Mouse (Mus musculus): ENCODE data around the gene Hs3st3b1. TPM values are rescaled to one million over a fixed set of nuclear protein-coding genes. Genes with fewer than 3 reads are reported as not detected.
A peak's percentile ranks its signal among the peaks of the same experiment; 100 is the strongest.

Gene Hs3st3b1
- polyA plus RNA-seq, 1 experiment, result 9.6 TPM

DNA sequence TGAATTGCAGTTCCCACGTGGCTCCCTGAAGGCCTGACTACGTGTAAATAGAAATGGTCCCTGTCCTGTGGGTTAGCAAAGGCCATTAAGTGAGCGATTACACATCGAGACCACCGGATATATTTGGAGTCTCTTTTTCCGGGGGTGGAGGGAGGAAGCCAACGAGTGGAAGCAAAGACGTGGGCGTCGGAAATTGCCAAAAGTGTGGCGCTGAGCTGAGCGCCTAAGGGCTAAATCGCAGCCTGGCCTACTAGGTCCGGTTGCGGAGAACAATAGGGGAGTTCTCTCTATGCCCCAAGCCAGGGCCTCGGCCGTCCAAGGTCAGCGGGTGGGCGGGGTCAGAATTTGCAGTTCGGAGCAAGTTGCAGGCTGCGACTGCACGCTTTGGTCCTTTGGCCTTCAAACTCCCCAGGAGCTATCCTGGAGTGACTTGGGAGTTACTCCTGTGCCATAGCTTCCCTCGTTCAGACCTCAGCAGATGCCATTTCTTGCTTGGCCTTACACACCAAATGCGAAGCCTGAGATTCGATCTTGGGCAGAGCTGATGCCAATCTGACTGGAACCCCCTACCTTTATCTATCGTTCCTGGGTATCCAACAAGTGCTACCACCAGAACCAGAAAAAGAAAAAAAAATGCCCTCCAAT is 2.3 kb upstream of the Hs3st3b1 start:
- DNase-seq (ENCODE audit: low read depth in 1 of 2, low spot score in 2 of 2), result peak in 1 of 2 experiments; percentile 29
- peaks cover 9% of the 10 kb centered on the region for H3K27me3 ChIP-seq (ENCODE audit: control insufficient read depth, insufficient read depth, low read length)
- 9% methylated on average over 26 of the region's 26 CpGs for WGBS
- no peaks in the 10 kb centered on the region for H3K36me3 ChIP-seq (ENCODE audit: control insufficient read depth, insufficient read depth, low read length)
- peaks cover 15% of the 10 kb centered on the region for H3K4me1 ChIP-seq (ENCODE audit: control insufficient read depth, insufficient read depth, insufficient read length)
- TF ChIP-seq POLR2A (IDR thresholded peaks at IDR 0.05; ENCODE audit: low read depth, low read length), result no peak
- no peak for TF ChIP-seq CTCF (IDR thresholded peaks at IDR 0.05; ENCODE audit: extremely low read depth, insufficient read depth, insufficient read length, insufficient replicate concordance)
- H3K4me3 ChIP-seq (ENCODE audit: extremely low read depth, insufficient read depth, insufficient read length), result peak overlapping the region; percentile 38; the same call in 1 of the 2 replicates
- H3K27ac ChIP-seq (ENCODE audit: insufficient read depth, low read length), result no peak overlapping the region

- no peak for DNase-seq (ENCODE audit: low read depth in 1 of 2, low spot score in 2 of 2)
- WGBS, result 3% methylated on average over 29 of the region's 29 CpGs
Measured at GRCm38 (mm10) chr11:63923386-63923785, 1.3 kb upstream of the Hs3st3b1 start.

DNA sequence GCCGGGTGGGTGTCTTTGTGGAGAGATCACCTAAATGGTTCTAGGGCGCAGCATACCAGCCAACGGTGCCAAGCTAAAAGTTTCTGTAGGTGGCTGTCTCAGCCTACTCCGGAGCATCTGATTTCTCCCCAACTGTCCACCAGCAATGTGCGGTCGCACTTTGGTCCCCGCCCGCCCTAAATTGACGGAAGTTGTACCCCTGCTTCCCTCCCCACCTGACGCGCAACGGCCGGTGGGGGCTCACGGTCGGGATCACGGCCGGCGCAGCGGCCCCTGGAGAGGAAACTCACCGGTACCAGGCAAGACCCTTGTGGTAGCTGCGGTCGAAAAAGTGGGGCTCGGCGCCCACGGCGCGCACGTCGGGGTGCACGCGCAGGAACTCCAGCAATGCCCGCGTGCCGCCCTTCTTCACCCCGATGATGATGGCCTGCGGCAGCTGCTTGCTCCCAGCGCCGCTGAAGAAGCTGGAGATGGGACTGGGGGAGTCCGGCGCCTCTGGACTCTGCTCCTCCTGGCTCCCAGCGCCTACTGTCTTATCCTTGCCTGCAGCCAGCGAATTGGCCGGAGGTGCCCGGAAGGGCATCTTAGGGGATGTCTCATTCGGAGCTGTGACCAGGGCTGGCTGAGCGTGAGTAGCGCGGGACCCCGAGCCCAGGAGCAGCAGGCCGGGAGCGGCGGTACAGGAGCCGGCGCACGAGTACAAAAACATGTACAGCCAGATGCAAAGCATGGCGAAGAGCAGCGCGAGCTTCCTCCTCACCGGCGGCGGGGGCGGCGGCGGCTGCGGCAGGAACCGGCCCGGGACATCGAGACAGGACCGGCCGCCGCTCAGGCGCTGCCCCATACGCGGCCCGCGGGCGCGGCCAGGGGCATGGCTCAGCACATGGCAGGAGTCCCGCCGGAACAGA is 792 bp downstream of the Hs3st3b1 start:
- H3K27ac ChIP-seq (ENCODE audit: insufficient read depth, low read length), result peak overlapping the region; percentile 73
- peak overlapping the region; percentile 75 for H3K4me3 ChIP-seq (ENCODE audit: extremely low read depth, insufficient read depth, insufficient read length)
- WGBS, result 2% methylated on average over 80 of the region's 80 CpGs
- peaks cover 14% of the 10 kb centered on the region for H3K27me3 ChIP-seq (ENCODE audit: control insufficient read depth, insufficient read depth, low read length)
- TF ChIP-seq CTCF (IDR thresholded peaks at IDR 0.05; ENCODE audit: extremely low read depth, insufficient read depth, insufficient read length, insufficient replicate concordance) (no peak), POLR2A (IDR thresholded peaks at IDR 0.05; ENCODE audit: low read depth, low read length) (no peak)
- H3K36me3 ChIP-seq (ENCODE audit: control insufficient read depth, insufficient read depth, low read length), result no peaks in the 10 kb centered on the region
- peak in 1 of 2 experiments; percentile 41 for DNase-seq (ENCODE audit: low read depth in 1 of 2, low spot score in 2 of 2)
- H3K4me1 ChIP-seq (ENCODE audit: control insufficient read depth, insufficient read depth, insufficient read length), result peaks cover 18% of the 10 kb centered on the region

More at GRCm38 (mm10) chr11:63923386-63923785, 1.3 kb upstream of the Hs3st3b1 start:
- Histone ChIP-seq H3K36me3 (ENCODE audit: control insufficient read depth, insufficient read depth, low read length) (no peaks in the 10 kb centered on the region), H3K27ac (ENCODE audit: insufficient read depth, low read length) (no peak overlapping the region), H3K27me3 (ENCODE audit: control insufficient read depth, insufficient read depth, low read length) (peaks cover 14% of the 10 kb centered on the region), H3K4me1 (ENCODE audit: control insufficient read depth, insufficient read depth, insufficient read length) (peaks cover 18% of the 10 kb centered on the region), H3K4me3 (ENCODE audit: extremely low read depth, insufficient read depth, insufficient read length) (peak overlapping the region; percentile 38; the same call in 1 of the 2 replicates)
- TF ChIP-seq POLR2A (IDR thresholded peaks at IDR 0.05; ENCODE audit: low read depth, low read length) (no peak), CTCF (IDR thresholded peaks at IDR 0.05; ENCODE audit: extremely low read depth, insufficient read depth, insufficient read length, insufficient replicate concordance) (no peak)

DNA sequence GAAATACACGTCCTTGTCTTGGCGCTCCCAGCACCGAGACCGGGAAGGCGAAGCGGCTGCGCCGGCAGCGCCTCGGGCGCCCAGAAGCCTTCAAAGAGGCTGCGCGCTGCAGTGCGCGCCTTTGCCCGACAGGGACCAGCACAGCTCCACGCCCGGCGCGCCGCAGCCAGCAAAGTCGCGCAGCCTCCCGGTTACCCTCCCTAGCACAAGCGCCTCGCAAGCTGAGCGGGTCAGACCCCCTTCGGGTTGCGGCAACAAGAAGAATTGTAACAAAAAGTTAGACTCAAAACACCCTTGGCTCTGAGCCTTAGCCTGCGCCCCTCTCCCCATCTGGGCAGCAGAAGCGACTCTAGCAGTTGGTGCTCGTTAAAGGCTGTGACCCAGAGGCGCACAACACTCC is 1.6 kb downstream of the Hs3st3b1 start:
- peaks cover 18% of the 10 kb centered on the region for H3K4me1 ChIP-seq (ENCODE audit: control insufficient read depth, insufficient read depth, insufficient read length)
- peaks cover 14% of the 10 kb centered on the region for H3K27me3 ChIP-seq (ENCODE audit: control insufficient read depth, insufficient read depth, low read length)
- TF ChIP-seq POLR2A (IDR thresholded peaks at IDR 0.05; ENCODE audit: low read depth, low read length) (no peak), CTCF (IDR thresholded peaks at IDR 0.05; ENCODE audit: extremely low read depth, insufficient read depth, insufficient read length, insufficient replicate concordance) (peak; percentile 78)
- H3K4me3 ChIP-seq (ENCODE audit: extremely low read depth, insufficient read depth, insufficient read length), result peak overlapping the region; percentile 75
- 1% methylated on average over 33 of the region's 33 CpGs for WGBS
- H3K36me3 ChIP-seq (ENCODE audit: control insufficient read depth, insufficient read depth, low read length), result no peaks in the 10 kb centered on the region
- no peak overlapping the region for H3K27ac ChIP-seq (ENCODE audit: insufficient read depth, low read length)
- peak; percentile 50 to 75 for DNase-seq (ENCODE audit: low read depth in 1 of 2, low spot score in 2 of 2)

GRCm38 (mm10) chr11:63919211-63920098 is 2.6 kb downstream of the Hs3st3b1 start:
- no peak overlapping the region for H3K27ac ChIP-seq (ENCODE audit: insufficient read depth, low read length)
- 13% methylated on average over 52 of the region's 52 CpGs for WGBS
- DNase-seq (ENCODE audit: low read depth in 1 of 2, low spot score in 2 of 2), result no peak
- peaks cover 12% of the 10 kb centered on the region for H3K4me1 ChIP-seq (ENCODE audit: control insufficient read depth, insufficient read depth, insufficient read length)
- no peaks in the 10 kb centered on the region for H3K36me3 ChIP-seq (ENCODE audit: control insufficient read depth, insufficient read depth, low read length)
- peak overlapping the region; percentile 75; the same call in 1 of the 2 replicates for H3K4me3 ChIP-seq (ENCODE audit: extremely low read depth, insufficient read depth, insufficient read length)
- TF ChIP-seq POLR2A (IDR thresholded peaks at IDR 0.05; ENCODE audit: low read depth, low read length) (no peak), CTCF (IDR thresholded peaks at IDR 0.05; ENCODE audit: extremely low read depth, insufficient read depth, insufficient read length, insufficient replicate concordance) (no peak)
- peaks cover 14% of the 10 kb centered on the region for H3K27me3 ChIP-seq (ENCODE audit: control insufficient read depth, insufficient read depth, low read length)

Measured in spleen, adult 2 months (tissue).